Mouse (Mus musculus) embryonic facial prominence, embryonic 12.5 days (tissue): ENCODE data around the gene Lgalsl. TPM values are rescaled to one million over a fixed set of nuclear protein-coding genes. Genes with fewer than 3 reads are reported as not detected.

Experiments
- ATAC-seq: fragments of 200-750 bp; cut with Nextera tagmentation; 2 replicates; pipeline ENCODE4 v1.8.0; 2017; ENCODE audit not compliant: insufficient number of reproducible peaks, insufficient read depth, low FRiP score, low TSS enrichment
- H3K27ac ChIP-seq: fragments of 300-500 bp; sonication (generic); 2 replicates; pipeline ENCODE4 v1.5.1; 2016; ENCODE audit warnings: mild to moderate bottlenecking
- H3K27me3 ChIP-seq: fragments of 300-500 bp; sonication (generic); 2 replicates; pipeline ENCODE4 v1.6.1; 2016; ENCODE audit warnings: mild to moderate bottlenecking, moderate library complexity
- H3K36me3 ChIP-seq: fragments of 300-500 bp; sonication (generic); 2 replicates; pipeline ENCODE4 v1.6.1; 2016; ENCODE audit warnings: mild to moderate bottlenecking
- H3K4me1 ChIP-seq: fragments of 300-500 bp; sonication (generic); 2 replicates; pipeline ENCODE4 v1.6.1; 2016
- H3K4me2 ChIP-seq: fragments of 300-500 bp; sonication (generic); replicated peaks from 2 replicates; pipeline ENCODE4 v1.6.1; 2016; ENCODE audit warnings: mild to moderate bottlenecking, moderate library complexity
- H3K4me3 ChIP-seq: fragments of 300-500 bp; sonication (generic); 2 replicates; pipeline ENCODE4 v1.5.1; 2016; ENCODE audit warnings: mild to moderate bottlenecking
- H3K9ac ChIP-seq: fragments of 300-500 bp; sonication (generic); 2 replicates; pipeline ENCODE4 v1.6.1; 2016; ENCODE audit warnings: mild to moderate bottlenecking, moderate library complexity
- H3K9me3 ChIP-seq: fragments of 300-500 bp; sonication (generic); 2 replicates; pipeline ENCODE4 v1.6.1; 2016; ENCODE audit warnings: mild to moderate bottlenecking, moderate library complexity
- WGBS: fragments of 180-500 bp; shearing (Covaris S2); methylation state at CpG from one replicate; pipeline ENCODE4 v1.1.7; 2016; 5-methylcytosine and 5-hydroxymethylcytosine counted together
- polyA plus RNA-seq: library from polyadenylated mRNA; unstranded; fragments of >200 nt; fragmentation: Nextera tagmentation; extraction: Ambion mirVana; gene quantifications from 2 replicates; pipeline ENCODE4 v1.2.1, GENCODE M21; 2016

Lgalsl gene
- polyA plus RNA-seq, 1 experiment from 2014 or later, result 44.6 TPM

DNA sequence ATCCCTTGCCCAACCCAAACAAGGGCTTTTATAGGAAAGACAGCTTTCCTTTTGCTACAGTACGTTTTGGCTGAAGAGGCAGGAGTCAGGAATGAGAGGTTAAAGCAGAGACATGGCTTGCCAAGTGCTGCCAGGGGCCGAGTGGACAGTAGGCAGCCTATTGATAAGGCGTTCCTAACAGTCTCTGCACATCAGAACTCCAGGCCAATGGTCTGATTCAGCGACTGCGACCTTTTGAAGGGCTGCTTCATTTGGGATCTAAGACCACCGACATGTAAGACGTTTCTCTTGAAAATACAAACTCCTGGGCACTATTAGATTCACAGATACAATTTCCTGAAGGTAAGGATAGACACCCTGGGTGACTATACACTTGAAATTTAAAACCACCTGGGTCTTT is 9.5 kb downstream of the Lgalsl start:
- no peak overlapping the region; the same call in 1 of the 2 replicates for H3K9ac ChIP-seq
- no peak for ATAC-seq
- no peak overlapping the region for H3K4me3 ChIP-seq
- H3K27me3 ChIP-seq, result no peaks in the 10 kb centered on the region
- no peaks in the 10 kb centered on the region for H3K36me3 ChIP-seq
- 52% methylated on average over 7 of the region's 7 CpGs for WGBS
- H3K9me3 ChIP-seq, result no peaks in the 10 kb centered on the region
- H3K27ac ChIP-seq, result no peak overlapping the region
- H3K4me2 ChIP-seq, result no peak overlapping the region
- peaks cover 19% of the 10 kb centered on the region for H3K4me1 ChIP-seq

DNA sequence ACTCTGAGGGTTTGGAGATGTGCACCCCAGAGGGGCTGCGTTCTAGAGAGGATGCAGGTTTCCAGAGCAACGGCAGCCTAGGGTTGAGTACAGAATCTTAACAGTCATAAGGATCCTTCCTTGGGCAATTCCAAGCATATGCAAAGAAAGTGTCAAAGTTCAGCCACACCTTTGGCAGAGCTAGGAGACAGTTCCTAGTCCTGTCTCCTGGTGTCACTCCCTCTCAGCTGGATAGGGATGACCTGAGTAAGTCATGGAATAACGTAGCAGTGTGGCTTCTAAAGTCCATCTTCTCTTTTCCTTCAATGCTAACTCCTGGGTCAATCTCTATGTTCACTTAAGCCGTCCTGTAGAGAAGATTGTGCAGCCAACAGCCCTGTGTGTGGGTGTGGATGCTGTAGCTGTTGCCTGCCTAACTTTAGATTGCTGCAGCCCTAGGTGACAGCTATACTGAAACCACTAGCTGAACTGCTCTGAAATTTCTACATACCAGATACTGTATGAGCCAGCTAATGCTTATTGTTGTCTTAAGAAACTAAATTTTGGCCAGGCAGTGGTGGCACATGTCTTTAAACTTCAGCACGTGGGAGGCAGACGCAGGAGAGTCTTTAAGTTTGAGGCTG is 16.8 kb downstream of the Lgalsl start:
- Histone ChIP-seq H3K36me3 (no peaks in the 10 kb centered on the region), H3K4me1 (no peaks in the 10 kb centered on the region), H3K4me3 (no peak overlapping the region), H3K4me2 (no peak overlapping the region), H3K9me3 (no peaks in the 10 kb centered on the region), H3K27ac (no peak overlapping the region), H3K27me3 (no peaks in the 10 kb centered on the region), H3K9ac (no peak overlapping the region)
- ATAC-seq, result no peak
- WGBS, result 79% methylated on average over 6 of the region's 6 CpGs

DNA sequence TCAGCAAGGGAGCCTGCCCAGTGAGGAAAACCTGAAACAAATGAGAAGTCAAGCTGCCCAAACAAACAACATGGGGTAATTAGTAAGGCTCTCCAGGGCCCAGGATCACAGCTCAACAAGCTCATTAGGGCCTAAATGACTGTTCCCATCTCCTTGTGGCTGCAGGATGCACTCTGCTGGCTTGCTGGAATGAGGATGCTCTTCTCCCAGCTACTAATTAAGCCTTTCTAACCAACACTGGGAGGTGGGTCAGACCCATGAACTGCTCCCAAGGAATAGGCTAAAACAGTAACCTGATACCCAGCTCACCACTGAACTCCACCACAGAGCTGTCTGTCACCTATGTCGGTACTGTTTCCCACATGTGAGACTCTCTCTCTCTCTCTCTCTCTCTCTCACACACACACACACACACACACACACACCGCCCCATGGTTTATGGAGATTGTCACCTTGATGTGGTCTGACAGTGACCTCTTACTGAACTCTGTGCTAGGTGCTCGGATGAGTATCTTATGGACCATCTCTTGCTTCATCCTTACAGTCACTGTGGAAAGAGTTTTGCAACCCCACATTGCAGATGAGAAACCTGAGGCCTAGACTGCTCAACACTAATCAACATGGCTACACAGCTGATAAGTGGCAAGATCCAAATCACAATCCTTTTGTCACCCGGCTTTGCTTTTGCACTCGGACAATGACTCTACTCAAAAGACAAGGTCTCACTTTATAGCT is 18.5 kb downstream of the Lgalsl start:
- no peak for ATAC-seq
- Histone ChIP-seq H3K36me3 (no peaks in the 10 kb centered on the region), H3K27ac (no peak overlapping the region), H3K4me1 (no peaks in the 10 kb centered on the region), H3K9ac (no peak overlapping the region), H3K27me3 (no peaks in the 10 kb centered on the region), H3K9me3 (no peaks in the 10 kb centered on the region), H3K4me2 (no peak overlapping the region), H3K4me3 (no peak overlapping the region)
- WGBS, result 65% methylated on average over 5 of the region's 5 CpGs

DNA sequence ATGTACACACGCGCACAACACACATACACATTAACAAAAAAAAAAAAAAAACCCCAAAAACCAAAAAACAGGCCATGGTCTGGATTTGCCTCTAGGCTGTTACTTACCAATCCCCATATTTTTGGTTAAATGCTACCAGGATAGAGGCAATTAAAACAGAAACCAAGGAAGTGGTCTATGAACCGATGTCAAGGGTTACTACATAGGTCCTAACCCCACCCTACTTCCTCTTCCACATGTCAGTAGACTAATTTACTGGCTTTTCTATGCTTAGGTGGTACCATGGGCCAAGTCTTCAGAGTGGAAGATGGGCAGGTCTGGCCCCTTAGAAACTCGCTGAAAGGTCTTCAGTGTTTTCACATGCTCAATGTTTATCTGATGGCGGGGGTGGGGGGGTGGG is 24.2 kb downstream of the Lgalsl start:
- no peak overlapping the region for H3K4me3 ChIP-seq
- no peak for ATAC-seq
- H3K4me1 ChIP-seq, result no peaks in the 10 kb centered on the region
- H3K9ac ChIP-seq, result no peak overlapping the region
- no peaks in the 10 kb centered on the region for H3K27me3 ChIP-seq
- H3K36me3 ChIP-seq, result no peaks in the 10 kb centered on the region
- WGBS, result 76% methylated on average over 5 of the region's 5 CpGs
- H3K27ac ChIP-seq, result no peak overlapping the region
- H3K4me2 ChIP-seq, result no peak overlapping the region
- H3K9me3 ChIP-seq, result no peaks in the 10 kb centered on the region

DNA sequence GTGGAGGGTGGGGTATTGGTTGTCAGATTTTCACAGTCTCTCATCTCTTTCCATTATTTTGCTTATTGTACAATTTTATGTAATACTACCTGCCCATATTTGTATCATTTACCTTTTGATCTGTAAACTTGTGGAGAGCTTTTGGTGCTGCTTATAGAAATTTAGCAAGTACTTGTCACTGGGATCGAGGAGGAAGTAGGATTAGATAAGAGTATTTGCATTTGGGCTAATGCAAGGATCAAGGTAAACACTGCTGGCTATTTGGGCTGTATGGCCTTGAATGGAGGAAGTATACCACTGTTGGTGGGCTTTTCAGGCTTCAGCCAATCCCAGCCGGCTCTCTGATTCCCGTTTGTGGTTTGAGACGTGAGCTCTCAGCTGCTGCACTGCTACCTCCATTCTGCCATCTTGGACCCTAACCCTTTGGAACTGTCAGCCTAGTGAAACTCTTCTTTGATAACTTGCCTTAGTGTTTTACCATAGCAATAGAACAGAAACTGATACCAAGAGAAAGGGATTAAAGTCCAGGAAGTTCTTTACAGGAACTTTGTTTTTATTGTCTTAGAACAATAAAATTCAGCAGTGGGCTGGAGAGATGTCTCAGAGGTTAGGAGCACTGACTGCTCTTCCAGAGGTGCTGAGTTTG is 25.1 kb downstream of the Lgalsl start:
- Histone ChIP-seq H3K4me2 (no peak overlapping the region), H3K9me3 (no peaks in the 10 kb centered on the region), H3K9ac (no peak overlapping the region), H3K4me3 (no peak overlapping the region), H3K36me3 (no peaks in the 10 kb centered on the region), H3K27ac (no peak overlapping the region), H3K4me1 (peaks cover 1% of the 10 kb centered on the region; the same call in 1 of the 2 replicates), H3K27me3 (no peaks in the 10 kb centered on the region)
- ATAC-seq, result no peak
- WGBS, result 59% methylated on average over 4 of the region's 4 CpGs

DNA sequence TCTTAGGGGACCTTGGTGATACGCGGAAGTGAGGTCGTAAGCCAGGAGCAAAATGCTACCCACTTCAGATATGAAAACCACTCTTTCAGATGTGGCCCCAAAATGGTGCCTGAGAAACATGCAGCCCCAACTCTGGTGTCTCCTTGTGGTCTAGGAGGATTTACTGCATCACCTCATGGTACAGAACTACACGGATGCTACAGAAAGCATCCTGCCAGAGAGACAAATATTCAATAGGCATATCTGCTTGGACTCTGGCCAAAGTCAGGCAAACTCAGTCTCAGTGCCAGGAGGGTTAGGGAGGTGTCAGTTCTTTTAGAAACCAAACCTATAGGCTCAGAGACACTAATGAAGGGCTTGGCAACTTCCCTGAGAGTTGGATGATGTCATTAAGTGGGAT is 26.4 kb downstream of the Lgalsl start:
- Histone ChIP-seq H3K27ac (no peak overlapping the region), H3K4me3 (no peak overlapping the region), H3K36me3 (no peaks in the 10 kb centered on the region), H3K9me3 (no peaks in the 10 kb centered on the region), H3K9ac (no peak overlapping the region), H3K4me2 (no peak overlapping the region), H3K4me1 (peaks cover 7% of the 10 kb centered on the region; the same call in 1 of the 2 replicates), H3K27me3 (no peaks in the 10 kb centered on the region)
- ATAC-seq, result no peak
- 95% methylated on average over 4 of the region's 4 CpGs for WGBS

GRCm38 (mm10) chr11:20800277-20801092 is 30.4 kb downstream of the Lgalsl start:
- WGBS, result 16% methylated on average over 14 of the region's 14 CpGs
- Histone ChIP-seq H3K9me3 (no peaks in the 10 kb centered on the region), H3K27ac (peak overlapping the region; percentile 52), H3K4me2 (no peak overlapping the region), H3K9ac (no peak overlapping the region), H3K27me3 (no peaks in the 10 kb centered on the region), H3K4me3 (no peak overlapping the region), H3K4me1 (peaks cover 7% of the 10 kb centered on the region; the same call in 1 of the 2 replicates), H3K36me3 (no peaks in the 10 kb centered on the region)
- ATAC-seq, result no peak

DNA sequence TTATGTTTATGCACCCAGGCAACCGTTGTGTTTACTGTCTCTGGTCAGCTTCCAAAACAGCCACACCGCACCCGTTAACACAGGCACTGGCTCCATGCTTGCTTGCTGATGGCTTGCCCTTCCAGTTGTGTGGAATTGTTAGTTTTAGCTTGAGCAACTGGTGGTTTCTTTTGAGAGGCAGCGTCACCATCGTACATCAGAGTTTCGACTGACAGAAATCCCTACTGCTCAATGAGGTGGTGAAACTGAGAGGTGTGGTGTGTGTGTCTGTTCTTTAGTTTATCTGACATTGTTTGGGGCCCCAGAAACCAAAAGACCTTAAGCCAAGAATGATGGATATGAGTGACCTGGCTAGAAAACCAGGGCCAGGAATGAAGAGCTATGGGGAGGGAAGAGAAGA is 33.0 kb downstream of the Lgalsl start:
- no peak overlapping the region for H3K9ac ChIP-seq
- no peak overlapping the region for H3K4me2 ChIP-seq
- no peaks in the 10 kb centered on the region for H3K36me3 ChIP-seq
- H3K27ac ChIP-seq, result no peak overlapping the region
- no peak for ATAC-seq
- H3K27me3 ChIP-seq, result no peaks in the 10 kb centered on the region
- peaks cover 7% of the 10 kb centered on the region; the same call in 1 of the 2 replicates for H3K4me1 ChIP-seq
- WGBS, result 95% methylated on average over 6 of the region's 6 CpGs
- H3K9me3 ChIP-seq, result no peaks in the 10 kb centered on the region
- H3K4me3 ChIP-seq, result no peak overlapping the region

DNA sequence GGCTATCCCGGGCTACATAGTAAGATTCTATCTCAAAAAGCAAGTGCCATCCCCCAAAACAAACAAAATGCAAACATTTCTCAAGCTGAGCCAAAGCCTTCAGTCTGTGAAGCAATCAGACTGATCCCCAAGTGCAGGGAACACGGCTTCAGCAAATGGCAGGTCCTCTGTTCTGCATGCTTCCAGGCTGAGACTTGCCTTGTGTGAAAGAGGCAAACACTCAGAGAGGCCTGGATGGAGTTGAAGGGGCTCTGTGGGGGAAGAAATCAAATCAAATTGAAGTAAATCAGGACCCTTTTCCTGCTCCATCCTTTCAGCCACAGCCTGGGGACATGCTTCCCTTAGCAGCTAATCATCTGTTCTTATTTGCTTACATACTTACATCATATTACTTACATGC is 35.4 kb downstream of the Lgalsl start:
- WGBS, result 61% methylated on average over 2 of the region's 2 CpGs
- no peaks in the 10 kb centered on the region for H3K36me3 ChIP-seq
- H3K9me3 ChIP-seq, result no peaks in the 10 kb centered on the region
- H3K27ac ChIP-seq, result no peak overlapping the region
- peaks cover 4% of the 10 kb centered on the region; the same call in 1 of the 2 replicates for H3K4me1 ChIP-seq
- ATAC-seq, result no peak
- H3K4me2 ChIP-seq, result no peak overlapping the region
- H3K27me3 ChIP-seq, result no peaks in the 10 kb centered on the region
- H3K4me3 ChIP-seq, result no peak overlapping the region
- no peak overlapping the region for H3K9ac ChIP-seq

DNA sequence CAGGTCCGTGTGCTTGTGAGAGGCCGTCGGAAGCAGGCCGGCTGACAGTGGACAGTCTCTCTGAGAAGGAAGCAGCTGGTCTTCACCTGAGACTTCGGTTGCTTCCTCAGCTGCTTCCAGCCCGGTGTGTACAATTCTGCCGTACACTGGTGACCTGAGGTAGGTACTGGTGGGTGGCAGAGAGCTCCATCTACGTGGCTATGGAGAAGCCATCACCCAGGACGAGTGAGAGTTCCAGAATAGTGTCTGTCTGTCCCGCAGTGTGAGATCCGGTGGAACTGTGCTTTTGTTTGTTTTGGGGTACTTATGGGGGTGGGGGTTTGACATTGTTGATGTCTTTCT is 36.0 kb downstream of the Lgalsl start:
- no peaks in the 10 kb centered on the region for H3K27me3 ChIP-seq
- H3K27ac ChIP-seq, result no peak overlapping the region
- H3K36me3 ChIP-seq, result no peaks in the 10 kb centered on the region
- H3K4me2 ChIP-seq, result no peak overlapping the region
- H3K4me1 ChIP-seq, result no peaks in the 10 kb centered on the region
- ATAC-seq, result no peak
- WGBS, result 51% methylated on average over 11 of the region's 11 CpGs
- no peak overlapping the region for H3K4me3 ChIP-seq
- H3K9ac ChIP-seq, result no peak overlapping the region
- no peaks in the 10 kb centered on the region for H3K9me3 ChIP-seq

- Histone ChIP-seq H3K27me3 (no peaks in the 10 kb centered on the region), H3K4me1 (no peaks in the 10 kb centered on the region), H3K4me2 (no peak overlapping the region), H3K27ac (no peak overlapping the region), H3K4me3 (no peak overlapping the region), H3K9me3 (no peaks in the 10 kb centered on the region), H3K9ac (no peak overlapping the region), H3K36me3 (no peaks in the 10 kb centered on the region)
- peak; percentile 89 for ATAC-seq
- WGBS, result 26% methylated on average over 10 of the region's 10 CpGs
These were observed 36.5 kb downstream of the Lgalsl start for GRCm38 (mm10) chr11:20794196-20794912.
